Mouse (Mus musculus): ENCODE data around the gene Casp7. TPM values are rescaled to one million over a fixed set of nuclear protein-coding genes. Genes with fewer than 3 reads are reported as not detected.

Casp7 gene
- polyA plus RNA-seq, 1 experiment from 2014 or later = 23.5 TPM

GRCm38 (mm10) chr19:56368912-56369311, 28.0 kb upstream of the Casp7 start:
- no peaks in the 10 kb centered on the region for H3K27me3 ChIP-seq (replicated peaks)
- 94% methylated on average over 7 of the region's 7 CpGs for WGBS
- no peak for ATAC-seq (replicated peaks)
- no peaks in the 10 kb centered on the region for H3K9me3 ChIP-seq
- H3K9ac ChIP-seq = no peak overlapping the region
- 0 out of 2 replicates have a peak, but pooled peaks cover 2% of the 10 kb centered on the region for H3K4me1 ChIP-seq
- H3K27ac ChIP-seq = peak overlapping the region; percentile 29; the same call in 1 of the 2 replicates
- H3K4me2 ChIP-seq = no peak overlapping the region
- H3K4me3 ChIP-seq = no peak overlapping the region
- no peaks in the 10 kb centered on the region for H3K36me3 ChIP-seq (replicated peaks)

GRCm38 (mm10) chr19:56370389-56371150, 26.4 kb upstream of the Casp7 start:
- WGBS = 92% methylated on average over 6 of the region's 6 CpGs
- Histone ChIP-seq H3K4me2 (no peak overlapping the region), H3K27me3 (replicated peaks) (no peaks in the 10 kb centered on the region), H3K4me1 (0 out of 2 replicates have a peak, but pooled peaks cover 2% of the 10 kb centered on the region), H3K9me3 (no peaks in the 10 kb centered on the region), H3K4me3 (no peak overlapping the region), H3K9ac (no peak overlapping the region), H3K36me3 (replicated peaks) (no peaks in the 10 kb centered on the region), H3K27ac (no peak overlapping the region)
- no peak for ATAC-seq (replicated peaks)

- no peak overlapping the region for H3K27ac ChIP-seq
- no peak overlapping the region for H3K9ac ChIP-seq
- no peaks in the 10 kb centered on the region for H3K9me3 ChIP-seq
- ATAC-seq (replicated peaks) = no peak
- H3K36me3 ChIP-seq (replicated peaks) = no peaks in the 10 kb centered on the region
- H3K4me2 ChIP-seq = no peak overlapping the region
- 0 out of 2 replicates have a peak, but pooled peaks cover 2% of the 10 kb centered on the region for H3K4me1 ChIP-seq
- no peak overlapping the region for H3K4me3 ChIP-seq
- 69% methylated on average over 7 of the region's 7 CpGs for WGBS
- H3K27me3 ChIP-seq (replicated peaks) = no peaks in the 10 kb centered on the region
Observed at GRCm38 (mm10) chr19:56372226-56372625, 24.7 kb upstream of the Casp7 start.

GRCm38 (mm10) chr19:56373246-56373645, 23.7 kb upstream of the Casp7 start:
- Histone ChIP-seq H3K36me3 (replicated peaks) (no peaks in the 10 kb centered on the region), H3K4me2 (no peak overlapping the region), H3K4me1 (0 out of 2 replicates have a peak, but pooled peaks cover 2% of the 10 kb centered on the region), H3K9ac (no peak overlapping the region), H3K27ac (no peak overlapping the region), H3K27me3 (replicated peaks) (no peaks in the 10 kb centered on the region), H3K9me3 (no peaks in the 10 kb centered on the region), H3K4me3 (no peak overlapping the region)
- 92% methylated on average over 5 of the region's 5 CpGs for WGBS
- ATAC-seq (replicated peaks) = no peak

GRCm38 (mm10) chr19:56374011-56374410, 22.9 kb upstream of the Casp7 start:
- Histone ChIP-seq H3K4me2 (no peak overlapping the region), H3K27me3 (replicated peaks) (no peaks in the 10 kb centered on the region), H3K27ac (no peak overlapping the region), H3K9ac (no peak overlapping the region), H3K36me3 (replicated peaks) (no peaks in the 10 kb centered on the region), H3K4me1 (0 out of 2 replicates have a peak, but pooled peaks cover 2% of the 10 kb centered on the region), H3K9me3 (no peaks in the 10 kb centered on the region), H3K4me3 (no peak overlapping the region)
- no peak for ATAC-seq (replicated peaks)
- 70% methylated on average over 10 of the region's 10 CpGs for WGBS

GRCm38 (mm10) chr19:56378007-56378406, 18.9 kb upstream of the Casp7 start:
- H3K27me3 ChIP-seq (replicated peaks) = no peaks in the 10 kb centered on the region
- H3K36me3 ChIP-seq (replicated peaks) = no peaks in the 10 kb centered on the region
- H3K9me3 ChIP-seq = no peaks in the 10 kb centered on the region
- no peak overlapping the region for H3K9ac ChIP-seq
- no peaks in the 10 kb centered on the region for H3K4me1 ChIP-seq
- no peak overlapping the region for H3K4me3 ChIP-seq
- H3K27ac ChIP-seq = no peak overlapping the region
- WGBS = 83% methylated on average over 5 of the region's 5 CpGs
- no peak for ATAC-seq (replicated peaks)
- H3K4me2 ChIP-seq = no peak overlapping the region

- Histone ChIP-seq H3K27ac (no peak overlapping the region), H3K4me2 (no peak overlapping the region), H3K9me3 (no peaks in the 10 kb centered on the region), H3K4me1 (no peaks in the 10 kb centered on the region), H3K9ac (no peak overlapping the region), H3K27me3 (replicated peaks) (no peaks in the 10 kb centered on the region), H3K4me3 (no peak overlapping the region), H3K36me3 (replicated peaks) (no peaks in the 10 kb centered on the region)
- 84% methylated on average over 13 of the region's 13 CpGs for WGBS
- ATAC-seq (replicated peaks) = no peak
Observed at GRCm38 (mm10) chr19:56378554-56379172, 18.3 kb upstream of the Casp7 start.

GRCm38 (mm10) chr19:56380341-56380740, 16.6 kb upstream of the Casp7 start:
- Histone ChIP-seq H3K9me3 (no peaks in the 10 kb centered on the region), H3K4me1 (no peaks in the 10 kb centered on the region), H3K27me3 (replicated peaks) (no peaks in the 10 kb centered on the region), H3K36me3 (replicated peaks) (no peaks in the 10 kb centered on the region), H3K9ac (no peak overlapping the region), H3K4me2 (no peak overlapping the region), H3K27ac (no peak overlapping the region), H3K4me3 (no peak overlapping the region)
- no peak for ATAC-seq (replicated peaks)
- WGBS = 86% methylated on average over 7 of the region's 7 CpGs

- Histone ChIP-seq H3K36me3 (replicated peaks) (no peaks in the 10 kb centered on the region), H3K4me1 (no peaks in the 10 kb centered on the region), H3K27ac (no peak overlapping the region), H3K27me3 (replicated peaks) (no peaks in the 10 kb centered on the region), H3K9me3 (no peaks in the 10 kb centered on the region), H3K4me2 (no peak overlapping the region), H3K9ac (no peak overlapping the region), H3K4me3 (no peak overlapping the region)
- ATAC-seq (replicated peaks) = no peak
- 92% methylated on average over 10 of the region's 10 CpGs for WGBS
Observed at GRCm38 (mm10) chr19:56381407-56381806, 15.5 kb upstream of the Casp7 start.

GRCm38 (mm10) chr19:56385546-56385945, 11.4 kb upstream of the Casp7 start:
- Histone ChIP-seq H3K36me3 (replicated peaks) (no peaks in the 10 kb centered on the region), H3K27me3 (replicated peaks) (no peaks in the 10 kb centered on the region), H3K4me3 (no peak overlapping the region), H3K27ac (no peak overlapping the region), H3K9ac (no peak overlapping the region), H3K9me3 (no peaks in the 10 kb centered on the region), H3K4me1 (no peaks in the 10 kb centered on the region), H3K4me2 (no peak overlapping the region)
- 82% methylated on average over 5 of the region's 5 CpGs for WGBS
- ATAC-seq (replicated peaks) = no peak

GRCm38 (mm10) chr19:56386095-56386494, 10.8 kb upstream of the Casp7 start:
- H3K9ac ChIP-seq = no peak overlapping the region
- H3K4me2 ChIP-seq = no peak overlapping the region
- H3K36me3 ChIP-seq (replicated peaks) = no peaks in the 10 kb centered on the region
- no peak overlapping the region for H3K4me3 ChIP-seq
- no peaks in the 10 kb centered on the region for H3K27me3 ChIP-seq (replicated peaks)
- H3K4me1 ChIP-seq = no peaks in the 10 kb centered on the region
- 88% methylated on average over 10 of the region's 10 CpGs for WGBS
- no peak for ATAC-seq (replicated peaks)
- H3K9me3 ChIP-seq = no peaks in the 10 kb centered on the region
- H3K27ac ChIP-seq = no peak overlapping the region

- H3K36me3 ChIP-seq (replicated peaks) = no peaks in the 10 kb centered on the region
- no peaks in the 10 kb centered on the region for H3K27me3 ChIP-seq (replicated peaks)
- ATAC-seq (replicated peaks) = no peak
- no peaks in the 10 kb centered on the region for H3K9me3 ChIP-seq
- H3K4me2 ChIP-seq = no peak overlapping the region
- no peak overlapping the region for H3K27ac ChIP-seq
- no peak overlapping the region for H3K4me3 ChIP-seq
- no peaks in the 10 kb centered on the region for H3K4me1 ChIP-seq
- 80% methylated on average over 4 of the region's 4 CpGs for WGBS
- no peak overlapping the region for H3K9ac ChIP-seq
Observed at GRCm38 (mm10) chr19:56387726-56388302, 9.1 kb upstream of the Casp7 start.
